Mouse (Mus musculus): ENCODE results near the gene Ttc4.

DNA sequence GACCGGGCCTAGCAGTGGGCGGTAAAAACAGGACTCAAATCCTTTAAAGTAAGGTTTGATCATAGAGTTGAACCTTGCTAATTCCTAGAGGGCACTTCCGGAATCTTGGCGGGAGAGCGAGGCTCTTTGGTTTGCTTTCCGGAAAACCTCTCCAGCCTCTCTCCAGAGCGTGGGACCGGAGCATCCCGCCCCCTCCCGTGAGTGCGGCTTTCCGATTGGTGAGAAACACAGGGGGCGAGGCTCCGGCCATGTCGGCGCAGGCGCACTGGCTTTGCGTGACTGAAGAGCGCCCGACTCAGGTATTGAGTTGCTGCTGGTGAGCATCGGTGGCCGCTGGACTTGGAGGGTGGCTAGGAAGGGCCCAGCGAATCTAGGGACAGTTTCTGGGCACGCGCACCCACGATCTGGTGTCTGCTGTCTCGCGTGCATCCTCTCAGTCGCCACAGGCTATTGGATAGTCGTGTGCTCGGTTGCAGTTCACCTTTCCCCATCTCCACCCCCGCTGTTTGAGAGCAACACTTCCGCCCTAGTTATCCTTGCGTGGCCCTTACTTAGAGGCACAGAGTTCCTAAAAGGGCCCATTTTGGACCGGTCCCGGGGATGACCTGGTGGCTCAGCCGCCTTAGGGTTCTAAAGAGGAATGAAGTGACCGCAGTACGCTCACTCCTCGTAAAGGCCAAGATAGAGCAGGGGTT lies 27.8 kb downstream of the Ttc4 start, which contains the start of gene Pars2:
- no peak for TF ChIP-seq CTCF (IDR thresholded peaks at IDR 0.05; ENCODE audit: insufficient read depth, low read length)
- TF ChIP-seq POLR2A (IDR thresholded peaks at IDR 0.05; ENCODE audit: borderline replicate concordance, extremely low read depth, low read depth, low read length), result peak; percentile 82; the same call in 1 of the 2 replicates

All from lung, adult 2 months (tissue).